Mouse (Mus musculus) brain, embryonic 14.5 days (tissue): ENCODE results near the gene 1700057G04Rik.

Experiments
- CTCF ChIP-seq: fragments of 200-500 bp; IDR thresholded peaks from 2 replicates; pipeline ENCODE4 v1.5.1; 2012; ENCODE audit warnings: inconsistent platforms, mild to moderate bottlenecking, moderate library complexity, borderline replicate concordance; ENCODE audit not compliant: insufficient read depth, insufficient read length; ENCODE audit errors: extremely low read depth
- POLR2A ChIP-seq: fragments of 200-500 bp; IDR thresholded peaks from 2 replicates; pipeline ENCODE4 v1.6.1; 2012; ENCODE audit warnings: mild to moderate bottlenecking, inconsistent platforms, borderline replicate concordance; ENCODE audit not compliant: poor library complexity, insufficient read depth, insufficient read length, severe bottlenecking; ENCODE audit errors: extremely low read depth

GRCm38 (mm10) chr9:92386871-92387270 is 77.7 kb downstream of the 1700057G04Rik start:
- no peak for TF ChIP-seq CTCF
- no peak for TF ChIP-seq POLR2A
